Mouse (Mus musculus) cerebellum, adult 2 months (tissue): ENCODE results near the gene Gcnt7. TPM values are rescaled to one million over a fixed set of nuclear protein-coding genes. Genes with fewer than 3 reads are reported as not detected.
A peak's percentile ranks its signal among the peaks of the same experiment; 100 is the strongest.

Experiments
- DNase-seq, 2 experiments: peaks; one replicate each; pipeline ENCODE4 v3.0.0; 2021
- H3K27ac ChIP-seq: fragments of 200-500 bp; 2 replicates; pipeline ENCODE4 v1.5.1; 2012; ENCODE audit warnings: low read length, control low read depth, inconsistent platforms; ENCODE audit not compliant: insufficient read depth
- H3K27me3 ChIP-seq: fragments of 200-500 bp; 2 replicates; pipeline ENCODE4 v1.6.1; 2012; ENCODE audit warnings: inconsistent platforms, mild to moderate bottlenecking, low read length, moderate library complexity; ENCODE audit not compliant: control insufficient read depth, insufficient read depth
- H3K4me1 ChIP-seq: fragments of 200-500 bp; 2 replicates; pipeline ENCODE4 v1.6.1; 2011; ENCODE audit warnings: low read length; ENCODE audit not compliant: control insufficient read depth, insufficient read depth
- H3K4me3 ChIP-seq: fragments of 200-500 bp; replicated peaks from 2 replicates; pipeline ENCODE3; 2011; ENCODE audit warnings: mild to moderate bottlenecking, low read depth, low read length, control low read depth; ENCODE audit not compliant: insufficient read depth
- CTCF ChIP-seq: fragments of 200-500 bp; IDR thresholded peaks from 2 replicates; pipeline ENCODE4 v1.5.1; 2011; ENCODE audit warnings: low read depth, mild to moderate bottlenecking, control low read depth, low read length, moderate library complexity, borderline replicate concordance; ENCODE audit not compliant: insufficient read depth
- POLR2A ChIP-seq: fragments of 200-500 bp; IDR thresholded peaks from 2 replicates; pipeline ENCODE4 v1.6.1; 2011; ENCODE audit warnings: low read length, control low read depth, borderline replicate concordance; ENCODE audit not compliant: insufficient read depth
- WGBS: fragments of 180-500 bp; shearing (Covaris S2); methylation state at CpG from one replicate; pipeline ENCODE4 v1.1.7; 2018; 5-methylcytosine and 5-hydroxymethylcytosine counted together
- polyA plus RNA-seq: library from polyadenylated mRNA; depleted of rRNA; stranded (reverse); fragments of >200 nt; gene quantifications from 2 replicates; pipeline ENCODE4 v1.2.3, GENCODE M21; 2012; rRNA removed

Gcnt7 gene
- polyA plus RNA-seq: not detected in 2 replicates

DNA sequence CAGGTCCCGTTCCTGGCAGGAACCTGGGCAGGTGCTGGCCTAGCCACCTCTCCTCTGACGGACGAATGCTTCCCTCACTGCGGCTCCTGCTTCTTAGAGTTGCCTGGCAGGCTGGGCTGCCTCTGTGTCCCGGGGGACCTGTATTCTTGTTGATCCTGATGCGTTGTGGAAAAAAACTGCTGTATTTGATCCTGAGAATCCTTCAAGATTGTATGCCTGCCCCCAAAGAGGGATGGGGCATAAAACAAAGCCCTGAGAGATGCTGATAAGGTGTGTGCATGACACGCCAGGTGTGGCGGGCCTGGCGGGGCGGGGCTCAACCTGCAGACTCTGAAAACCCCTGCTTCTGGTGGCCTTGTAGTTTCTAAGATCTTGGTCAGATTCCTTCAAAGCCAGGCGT is at the start of gene Gcnt7:
TSS of gene Gcnt7 (minus strand) at position 101 of the 400 bp plus-strand sequence.
- Histone ChIP-seq H3K27me3 (no peaks in the 10 kb centered on the region), H3K27ac (no peak within 1 kb of the TSS), H3K4me1 (peaks cover 3% of the 10 kb centered on the region; the same call in 1 of the 2 replicates), H3K4me3 (no peak within 1 kb of the TSS)
- no peak for DNase-seq
- 77% methylated on average over 11 of the region's 11 CpGs for WGBS
- no peak for TF ChIP-seq CTCF
- TF ChIP-seq POLR2A: no peak

DNA sequence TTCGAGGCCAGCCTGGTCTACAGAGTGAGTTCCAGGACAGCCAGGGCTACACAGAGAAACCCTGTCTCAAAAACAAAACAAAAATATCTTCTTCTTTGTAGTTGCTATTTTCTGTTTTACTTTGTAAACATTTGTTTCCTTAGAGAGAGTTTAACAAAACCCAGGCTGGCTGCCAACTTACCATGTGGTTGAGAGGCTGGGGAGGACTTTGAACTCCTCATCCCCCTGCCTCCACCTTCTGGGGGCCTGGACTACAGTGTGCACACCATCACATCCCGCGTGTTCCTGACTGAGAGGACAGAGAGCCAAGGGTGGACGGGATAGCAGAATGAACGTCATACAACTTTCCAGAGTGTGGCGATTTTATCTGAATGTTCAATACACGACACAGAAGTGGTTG is 47.7 kb upstream of the Gcnt7 start:
- no peaks in the 10 kb centered on the region for H3K4me1 ChIP-seq
- H3K4me3 ChIP-seq: no peak overlapping the region
- 74% methylated on average over 7 of the region's 7 CpGs for WGBS
- no peak for DNase-seq
- no peaks in the 10 kb centered on the region; the same call in 1 of the 2 replicates for H3K27me3 ChIP-seq
- no peak overlapping the region for H3K27ac ChIP-seq
- TF ChIP-seq POLR2A: no peak
- TF ChIP-seq CTCF: no peak

DNA sequence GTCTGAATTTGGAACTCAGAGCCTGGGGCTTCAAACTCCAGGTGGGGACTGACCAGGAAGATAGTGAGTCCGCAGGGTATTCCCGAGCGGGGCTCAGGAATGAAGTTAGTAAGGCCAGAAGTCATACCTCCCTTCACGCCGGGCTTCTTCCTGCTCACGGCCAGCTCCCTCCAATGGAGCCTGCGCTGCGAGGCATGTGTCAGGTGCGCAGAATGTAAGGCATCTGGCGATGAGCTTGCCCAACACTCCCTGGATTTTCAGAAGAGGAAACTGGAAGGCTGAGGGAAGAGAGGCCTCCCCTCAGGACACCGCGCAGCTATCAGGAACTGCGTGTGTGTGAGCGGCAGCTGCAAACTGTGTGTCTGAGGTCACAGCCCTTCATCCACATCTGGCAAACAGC is 43.8 kb upstream of the Gcnt7 start:
- Histone ChIP-seq H3K4me3 (no peak overlapping the region), H3K27me3 (no peaks in the 10 kb centered on the region; the same call in 1 of the 2 replicates), H3K27ac (no peak overlapping the region), H3K4me1 (no peaks in the 10 kb centered on the region)
- DNase-seq: no peak
- WGBS: 81% methylated on average over 14 of the region's 14 CpGs
- no peak for TF ChIP-seq POLR2A
- TF ChIP-seq CTCF: no peak

DNA sequence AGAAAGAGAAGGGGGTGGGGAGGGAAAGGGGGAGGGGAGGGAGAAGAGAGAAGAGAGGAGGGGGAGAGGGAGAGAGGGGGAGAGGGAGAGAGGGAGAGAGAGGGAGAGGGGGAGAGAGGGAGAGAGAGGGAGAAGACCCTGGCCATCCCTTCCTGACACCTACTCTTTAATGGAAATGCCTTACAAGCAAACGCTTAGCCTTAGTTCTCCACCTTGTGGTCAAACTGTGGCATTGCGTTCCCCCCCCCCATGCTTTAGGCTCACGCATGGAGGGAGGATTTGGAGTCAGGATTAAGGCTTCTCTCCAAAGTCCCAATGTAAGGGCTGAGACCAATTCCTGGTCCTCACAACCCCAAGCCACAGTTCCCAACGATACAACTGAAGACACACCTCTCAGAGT is 42.9 kb upstream of the Gcnt7 start:
- Histone ChIP-seq H3K4me1 (no peaks in the 10 kb centered on the region), H3K27ac (no peak overlapping the region), H3K27me3 (no peaks in the 10 kb centered on the region; the same call in 1 of the 2 replicates), H3K4me3 (no peak overlapping the region)
- DNase-seq: peak in 1 of 2 experiments; percentile 10
- TF ChIP-seq CTCF (peak; percentile 74), POLR2A (no peak)
- 6% methylated on average over 4 of the region's 4 CpGs for WGBS

DNA sequence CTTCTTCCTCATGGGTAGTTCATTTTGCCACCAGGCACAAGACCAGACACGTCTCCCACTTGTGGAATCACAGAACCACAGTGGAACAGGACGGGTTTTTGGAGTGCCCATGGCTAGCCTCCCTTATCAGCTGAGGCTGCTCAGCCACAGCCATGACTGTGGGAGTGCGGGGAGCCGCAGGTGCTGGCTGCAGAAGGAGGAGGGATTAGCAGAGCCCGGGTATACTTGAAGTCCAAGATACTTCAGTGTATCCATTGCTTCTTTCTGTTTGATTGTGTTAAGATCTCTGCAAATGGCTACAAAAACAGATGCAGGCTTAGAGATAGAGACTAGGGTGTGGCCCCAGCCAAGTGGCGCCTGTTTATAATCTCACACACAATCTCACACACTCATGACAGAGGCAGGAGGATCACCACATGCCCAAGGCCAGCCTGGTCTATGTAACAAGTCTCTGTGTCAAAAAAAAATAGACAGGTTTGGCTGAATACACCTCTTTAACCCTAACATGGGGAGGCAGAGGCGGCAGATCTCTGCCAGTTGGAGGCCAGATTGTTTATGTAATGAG is 42.4 kb upstream of the Gcnt7 start:
- H3K4me1 ChIP-seq: no peaks in the 10 kb centered on the region
- no peak for DNase-seq
- H3K4me3 ChIP-seq: no peak overlapping the region
- 47% methylated on average over 7 of the region's 7 CpGs for WGBS
- H3K27me3 ChIP-seq: no peaks in the 10 kb centered on the region; the same call in 1 of the 2 replicates
- no peak for TF ChIP-seq CTCF
- no peak for TF ChIP-seq POLR2A
- H3K27ac ChIP-seq: no peak overlapping the region

DNA sequence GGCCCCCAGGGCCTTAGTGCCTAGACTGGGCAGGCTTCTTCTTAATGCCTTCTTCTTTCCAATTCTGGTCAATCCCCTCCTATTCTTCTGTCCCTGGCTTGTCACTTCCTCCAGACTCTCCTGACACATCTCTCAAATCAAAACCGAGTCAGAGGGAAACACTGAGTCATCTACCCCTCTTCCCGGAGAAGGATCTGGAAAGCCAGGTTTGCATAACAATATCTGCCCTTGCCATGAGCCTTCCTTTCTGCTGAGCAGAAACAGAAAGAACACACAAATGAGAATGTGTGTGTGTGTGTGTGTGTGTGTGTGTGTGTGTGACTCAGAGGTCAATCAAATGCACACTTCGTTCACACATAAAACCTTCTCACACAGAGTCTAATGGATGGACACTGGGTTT is 40.4 kb upstream of the Gcnt7 start:
- 47% methylated on average over 3 of the region's 3 CpGs for WGBS
- no peak for TF ChIP-seq POLR2A
- TF ChIP-seq CTCF: no peak
- H3K4me3 ChIP-seq: no peak overlapping the region
- no peaks in the 10 kb centered on the region for H3K4me1 ChIP-seq
- no peak for DNase-seq
- H3K27me3 ChIP-seq: no peaks in the 10 kb centered on the region
- H3K27ac ChIP-seq: no peak overlapping the region

DNA sequence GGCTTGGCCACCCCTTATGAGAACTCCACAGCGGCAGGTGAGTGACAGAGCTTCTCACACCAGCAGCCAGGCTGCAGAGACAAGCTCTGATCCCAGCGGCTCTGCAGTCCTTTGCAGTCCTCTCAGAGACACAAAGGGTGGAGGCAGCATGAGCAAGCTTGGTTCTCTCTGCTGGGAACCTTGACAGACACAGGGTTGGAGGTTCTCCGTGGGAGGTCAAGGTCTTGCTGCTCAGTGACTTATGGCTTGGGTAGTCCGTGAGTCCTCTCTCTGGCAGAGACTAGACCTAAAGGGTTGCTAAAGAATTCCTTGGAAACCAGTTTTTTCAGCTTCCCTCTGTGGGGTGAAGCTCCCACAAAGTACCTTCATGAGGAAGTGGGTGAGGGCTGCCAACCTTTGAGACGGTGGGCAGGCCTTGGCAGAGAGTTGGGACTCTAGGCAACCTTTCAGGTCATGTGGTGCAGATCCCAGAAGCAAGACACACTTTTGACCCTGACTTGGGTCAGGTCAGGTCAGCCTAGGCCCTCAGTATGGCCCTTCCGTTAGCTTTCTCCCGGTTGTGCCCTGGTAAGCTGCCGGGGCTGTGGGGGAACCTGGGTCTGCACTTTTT is 38.4 kb upstream of the Gcnt7 start:
- no peaks in the 10 kb centered on the region for H3K4me1 ChIP-seq
- no peak for DNase-seq
- no peak overlapping the region for H3K27ac ChIP-seq
- H3K4me3 ChIP-seq: no peak overlapping the region
- no peak for TF ChIP-seq POLR2A
- no peak for TF ChIP-seq CTCF
- 69% methylated on average over 8 of the region's 8 CpGs for WGBS
- no peaks in the 10 kb centered on the region for H3K27me3 ChIP-seq

DNA sequence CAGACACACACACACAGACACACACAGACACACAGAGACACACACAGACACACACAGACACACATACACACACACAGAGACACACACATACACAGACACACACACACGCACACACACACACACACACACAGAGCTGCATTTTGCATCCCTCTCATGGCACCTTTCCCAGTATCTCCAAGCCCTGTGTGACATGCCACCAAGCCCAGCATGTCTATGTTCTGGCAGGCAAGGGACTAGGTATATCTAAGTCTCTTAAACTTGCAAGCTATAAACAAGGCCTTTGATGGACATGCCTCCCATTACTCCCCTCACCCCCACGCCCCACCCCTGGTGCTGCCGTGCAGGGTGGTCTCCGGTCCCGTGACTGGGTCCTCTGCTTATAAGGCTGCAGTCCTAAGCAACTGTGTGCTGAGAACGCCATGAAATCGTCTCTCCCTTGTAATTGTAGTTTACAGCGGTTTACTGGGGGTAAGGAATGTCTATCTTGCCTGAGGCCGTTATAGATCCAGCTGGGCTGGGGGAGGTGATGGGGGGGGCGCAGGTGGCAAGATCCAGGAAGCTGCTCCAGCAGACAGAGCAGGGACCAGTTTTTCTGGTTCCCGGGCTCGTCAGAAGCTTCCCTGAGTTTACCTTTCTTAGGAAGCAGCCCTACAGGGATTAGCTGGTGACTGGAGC is 26.4 kb upstream of the Gcnt7 start:
- DNase-seq: no peak
- H3K4me3 ChIP-seq: no peak overlapping the region
- H3K27me3 ChIP-seq: no peaks in the 10 kb centered on the region
- 46% methylated on average over 12 of the region's 12 CpGs for WGBS
- H3K27ac ChIP-seq: no peak overlapping the region
- H3K4me1 ChIP-seq: no peaks in the 10 kb centered on the region
- TF ChIP-seq POLR2A (no peak), CTCF (no peak)
